Mouse (Mus musculus) liver, embryonic 14 days (tissue): ENCODE measurements around the gene Gse1. TPM values are rescaled to one million over a fixed set of nuclear protein-coding genes. Genes with fewer than 3 reads are reported as not detected.

Experiments
- polyA plus RNA-seq: library from polyadenylated mRNA; depleted of rRNA; stranded (reverse); fragments of >200 nt; gene quantifications from 2 replicates; pipeline ENCODE4 v1.2.3, GENCODE M21; 2012; rRNA removed

Gene Gse1
- polyA plus RNA-seq: 12.5 and 14.3 TPM in 2 replicates

DNA sequence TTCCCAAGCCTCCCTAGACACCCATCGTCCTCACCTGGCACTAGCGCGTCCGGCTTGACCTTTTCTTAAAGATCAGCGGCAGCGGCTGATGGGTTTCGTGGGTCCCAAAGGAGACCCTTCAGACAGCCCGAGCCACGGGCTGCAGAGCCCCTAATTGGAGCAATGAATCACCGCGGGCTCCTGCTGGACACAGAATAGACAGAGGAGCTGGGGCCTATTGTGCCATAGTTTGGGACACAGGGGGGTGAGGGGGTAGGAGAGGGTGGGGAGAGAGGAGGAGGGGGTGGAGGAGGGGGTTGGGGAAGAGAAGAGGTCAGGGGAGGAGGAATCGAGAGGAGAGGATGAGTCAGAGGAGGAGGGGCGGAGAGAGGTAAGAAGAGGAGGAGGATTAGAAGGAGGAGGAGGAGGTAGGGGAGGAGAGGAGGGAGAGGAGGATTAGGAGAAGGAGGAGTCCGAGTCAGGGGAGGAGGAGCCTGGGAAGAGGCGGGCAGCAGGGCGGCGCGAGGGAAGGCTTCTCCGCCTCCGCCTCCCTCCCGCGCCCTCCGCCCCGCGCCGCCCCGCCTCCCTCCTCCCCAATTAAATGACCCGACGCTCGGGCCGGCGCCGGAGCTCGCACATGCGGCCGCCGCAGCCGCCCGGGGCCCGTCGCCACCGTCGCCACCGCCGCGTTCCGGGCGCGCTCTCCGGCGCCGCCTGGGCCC, at the start of gene Gse1:
Gene Gse1 (plus strand): TSS at position 566 of the 701 bp plus-strand sequence.

DNA sequence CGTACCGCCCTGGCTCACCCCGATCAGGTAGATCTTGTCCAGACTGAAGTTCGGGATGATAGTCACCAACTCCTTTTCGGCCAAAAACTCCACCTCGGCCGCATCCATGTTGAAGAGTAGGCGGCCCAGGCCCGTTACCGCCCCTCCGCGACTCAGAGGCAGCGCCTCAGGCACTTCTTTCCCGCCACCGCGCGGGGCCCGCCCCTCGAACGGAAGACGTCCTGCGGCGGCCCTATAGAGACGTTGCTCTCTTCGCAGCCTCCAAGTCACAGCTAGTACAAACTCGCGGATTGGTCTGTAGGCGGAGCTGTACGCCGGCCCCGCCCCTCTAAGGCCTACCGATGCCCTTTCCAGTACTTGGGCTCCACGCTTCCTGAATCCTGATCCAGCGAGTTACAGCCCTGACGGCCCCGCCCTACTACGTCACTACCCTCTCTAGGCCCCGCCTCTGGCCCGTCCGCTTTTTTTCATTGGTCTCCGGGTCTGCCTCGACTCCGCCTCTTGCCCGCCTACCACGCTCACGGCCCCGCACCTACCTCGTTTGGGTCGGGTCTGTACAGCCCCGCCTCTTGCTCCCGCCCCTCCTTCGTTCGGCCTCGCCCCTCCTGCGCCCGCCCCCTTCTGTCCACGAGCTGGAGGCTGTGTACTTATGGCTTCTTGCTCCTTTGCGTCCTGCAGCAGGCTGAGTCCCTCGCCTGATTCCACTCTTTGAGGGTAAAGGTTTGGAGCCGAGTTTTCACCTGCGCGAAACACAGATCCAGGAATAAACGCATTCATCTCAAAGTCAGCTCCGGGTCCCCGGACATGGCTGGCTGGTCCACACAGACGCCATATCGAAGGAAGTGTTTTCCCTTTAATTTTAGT, 360.9 kb downstream of the Gse1 start, which contains the start of gene Gins2:
Gene Gins2 (minus strand): TSS at position 397 of the 864 bp plus-strand sequence.

Other genes starting within 250 kb of the Gse1 start
- 0.31 and 0.38 TPM in 2 replicates for gene Crispld2, start 236.0 kb upstream of the Gse1 start, polyA plus RNA-seq
- 10.8 and 12.1 TPM in 2 replicates for gene Zdhhc7, start 127.0 kb upstream of the Gse1 start, polyA plus RNA-seq
- 0.80 and 0.96 TPM in 2 replicates for gene 6430548M08Rik, start 114.3 kb upstream of the Gse1 start, polyA plus RNA-seq
- gene Fam92b, start 51.0 kb upstream of the Gse1 start, polyA plus RNA-seq: not detected in 2 replicates